Comparison of ENCODE assay signal across 8 mouse cellular contexts in the genomic region with DNA sequence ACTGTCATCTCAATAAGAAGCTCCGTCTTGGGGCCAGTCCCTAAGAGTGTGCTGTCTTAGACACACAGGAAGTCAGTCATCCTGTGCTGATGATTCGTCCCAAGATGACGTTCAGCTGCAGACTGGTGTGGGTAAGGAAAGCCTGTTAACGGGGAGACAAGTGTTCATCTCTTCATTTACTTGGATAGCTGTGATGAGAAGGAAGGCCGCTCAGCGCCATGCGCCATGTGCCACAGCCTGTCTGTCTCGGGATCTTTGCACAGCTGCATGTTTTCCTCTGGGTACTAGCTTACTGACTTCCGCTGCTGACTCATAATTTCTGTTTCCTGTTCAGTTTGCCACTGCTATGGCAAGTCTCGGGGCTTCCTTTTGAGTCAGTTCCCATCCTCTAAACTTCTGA. TPM values are rescaled to one million over a fixed set of nuclear protein-coding genes. Genes with fewer than 3 reads are reported as not detected.
A peak's percentile ranks its signal among the peaks of the same experiment; 100 is the strongest.
DNase-seq lines count a peak whose midpoint lies in the region; ATAC-seq and TF ChIP-seq lines count a peak whose summit lies in the region.
"Had no signal": no experiment of that assay in that cellular context is flagged by ENCODE, and none has a peak within 500 bp of the region (broad histone marks: within the 10 kb centered on the region; RNA-seq: fewer than 3 reads in every experiment).

No protein-coding gene starts in this region.

- DNase-seq in 416B (ENCODE audit: low read depth) = peak; percentile 97
- peak; percentile 84 for DNase-seq in CD4-positive, CD25-positive, alpha-beta regulatory T cell, adult 2 months (ENCODE audit: low read depth, low spot score)
- peak; percentile 81 for DNase-seq in naive thymus-derived CD4-positive, alpha-beta T cell, adult 2 months (ENCODE audit: low read depth)
- DNase-seq in layer of hippocampus, adult 11-12 months (ENCODE audit: low spot score) = no peak
- no peak for DNase-seq in cerebellum, postnatal 36 days
- DNase-seq in layer of hippocampus, adult 2 months (ENCODE audit: low spot score in 2 of 2) = no peak

- ATAC-seq in inflammation-experienced regulatory T-cells, adult 6 months = peak; percentile 90

- no peak overlapping the region for H3K4me3 ChIP-seq in layer of hippocampus, adult 2 months
- H3K4me3 ChIP-seq: hindbrain, embryonic 15.5 days had no signal

- no peak overlapping the region for H3K27ac ChIP-seq in layer of hippocampus, adult 2 months
- H3K27ac ChIP-seq: hindbrain, embryonic 15.5 days had no signal

- TF ChIP-seq CTCF in layer of hippocampus, adult 2 months (conservative IDR thresholded peaks at IDR 0.05) = no peak

RNA-seq across cellular contexts. Expression of gene Txlnb, which starts 23.7 kb away (rescaled TPM):
- 1 to 10 TPM; 1.7 to 2.1 (median 1.9) TPM for polyA plus RNA-seq in inflammation-experienced regulatory T-cells, adult 6 months (2017; shearing (Covaris generic))
- 1 to 10 TPM in 1 of 2 experiments, under 1 TPM in 1; 0.74 to 1.0 TPM for total RNA-seq in layer of hippocampus, adult 2 months (2021)

RNA-seq across cellular contexts. Expression of gene Cited2, which starts 49.3 kb away (rescaled TPM):
- polyA plus RNA-seq in inflammation-experienced regulatory T-cells, adult 6 months (2017; shearing (Covaris generic)) = 1 to 10 TPM; 5.5 to 8.0 (median 7.7) TPM
- 10 to 100 TPM; 35.8 to 36.2 TPM for total RNA-seq in layer of hippocampus, adult 2 months (2021)

Comparison
In these comparisons a context has a peak if more than half of its experiments do, and no peak if none do; other contexts are left out.
1. DNase-seq: peak in 416B (single experiment), CD4-positive, CD25-positive, alpha-beta regulatory T cell, adult 2 months (single experiment) and naive thymus-derived CD4-positive, alpha-beta T cell, adult 2 months (single experiment); none in layer of hippocampus, adult 11-12 months (single experiment), cerebellum, postnatal 36 days (0 of 2) and layer of hippocampus, adult 2 months (0 of 2).